Mouse (Mus musculus) E14TG2a.4 (cell line): ENCODE results near the gene Tmem145.

ENCODE experiments used
- CTCF ChIP-seq: conservative IDR thresholded peaks from 2 replicates; pipeline ENCODE4 v1.5.1; 2014; ENCODE audit warnings: low read length
- NANOG ChIP-seq: IDR thresholded peaks from 2 replicates; pipeline ENCODE4 v1.6.1; 2014; ENCODE audit warnings: borderline replicate concordance, low read length, mixed read lengths
- POU5F1 ChIP-seq: IDR thresholded peaks from 2 replicates; pipeline ENCODE4 v1.6.1; 2014; ENCODE audit warnings: low read length, borderline replicate concordance

DNA sequence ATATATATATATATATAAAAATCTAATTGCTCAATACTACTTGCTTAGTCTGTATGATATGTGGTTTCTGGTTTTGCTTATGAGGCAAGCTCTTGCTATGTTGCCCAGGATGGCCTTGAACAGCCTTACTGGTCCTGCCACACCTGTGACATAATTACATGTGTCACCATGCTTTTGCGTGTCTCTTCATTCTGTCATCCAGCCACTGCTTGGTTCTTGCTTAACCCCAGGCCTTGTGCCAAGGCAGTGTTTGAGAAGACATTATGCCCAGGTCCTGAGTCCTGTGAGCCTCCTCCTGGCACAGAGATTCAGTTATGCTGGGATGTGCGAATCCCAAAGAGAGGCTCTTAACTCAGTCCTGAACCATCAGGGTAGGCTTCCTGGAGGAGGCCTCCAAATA lies 17.3 kb downstream of the Tmem145 start:
- TF ChIP-seq CTCF (no peak), NANOG (no peak), POU5F1 (no peak)
